Mouse (Mus musculus): ENCODE measurements around the gene Stat3. TPM values are rescaled to one million over a fixed set of nuclear protein-coding genes. Genes with fewer than 3 reads are reported as not detected.

Stat3 gene
- polyA plus RNA-seq (2014; fragmentation: Nextera tagmentation; extraction: Ambion mirVana), result 29.6 and 30.6 TPM in 2 replicates

DNA sequence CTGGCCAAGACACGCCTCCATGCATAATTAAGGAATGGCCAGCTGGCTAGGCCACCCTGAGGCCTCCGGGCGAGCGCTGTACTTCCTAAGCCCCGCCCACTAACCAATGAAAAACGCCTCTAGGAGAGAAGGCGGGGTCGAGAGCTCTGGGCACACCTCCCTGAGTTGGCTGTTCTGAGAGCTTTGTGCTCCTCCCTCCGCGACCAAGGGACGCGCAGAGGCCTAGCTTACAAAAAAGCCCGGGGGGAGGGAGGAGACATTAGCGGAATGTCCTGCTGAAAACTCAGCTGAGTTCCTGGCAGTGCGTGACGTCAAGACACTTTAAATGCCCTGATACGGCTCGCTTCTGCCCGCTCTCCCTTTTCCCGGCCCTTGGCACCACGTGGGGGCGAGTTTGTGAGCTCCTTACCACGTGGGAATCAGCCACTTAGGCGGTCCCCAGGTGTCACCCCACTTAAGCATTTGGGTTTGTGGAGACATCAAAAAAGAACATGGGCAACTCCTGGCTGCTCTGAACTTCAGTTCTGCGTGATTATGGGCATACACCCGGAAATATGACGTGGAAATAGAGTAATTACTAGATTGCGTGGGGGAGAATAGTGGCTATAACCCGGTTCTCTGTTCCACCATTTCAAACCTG, at the start of gene Stat3:
Stat3 (minus strand) TSS at position 29 of the 640 bp plus-strand sequence.
- peak within 1 kb of the TSS; percentile 80 for H3K4me3 ChIP-seq (replicated peaks; ENCODE audit: low read depth, low read length)
- peak within 1 kb of the TSS; percentile 68 for H3K4me2 ChIP-seq (ENCODE audit: low read length)

DNA sequence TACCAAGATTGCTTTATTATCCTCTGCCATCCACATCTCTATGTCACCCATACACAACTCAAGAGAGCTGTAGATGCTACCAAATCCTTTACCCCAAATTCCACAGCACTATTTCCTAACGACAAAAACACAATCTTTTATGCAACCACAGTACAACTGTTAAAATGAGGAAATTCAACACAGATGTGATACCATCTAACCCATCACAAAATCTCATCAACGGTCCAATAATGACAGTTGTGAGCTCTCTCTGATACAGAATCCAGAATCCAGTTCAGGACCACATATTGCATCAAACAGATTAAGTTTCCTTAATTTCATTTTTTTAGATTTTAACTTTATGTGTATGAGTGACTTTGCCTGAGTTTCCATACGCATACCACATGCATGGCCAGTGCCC, 49.3 kb upstream of the Stat3 start:
- H3K36me3 ChIP-seq (ENCODE audit: control insufficient read depth, insufficient read depth, low read length), result no peaks in the 10 kb centered on the region
- H3K27me3 ChIP-seq (ENCODE audit: control insufficient read depth, insufficient read depth, low read length), result no peaks in the 10 kb centered on the region
- no peak overlapping the region for H3K4me3 ChIP-seq (replicated peaks; ENCODE audit: low read depth, low read length)
- WGBS, result 90% methylated on average over 3 of the region's 3 CpGs
- no peak overlapping the region for H3K9ac ChIP-seq (replicated peaks; ENCODE audit: low read length)
- H3K4me2 ChIP-seq (ENCODE audit: low read length), result no peak overlapping the region
- no peaks in the 10 kb centered on the region for H3K9me3 ChIP-seq (ENCODE audit: control insufficient read depth, low read length)
- ATAC-seq (ENCODE audit: low FRiP score, low TSS enrichment) (no peak), DNase-seq (no peak)
- no peaks in the 10 kb centered on the region for H3K4me1 ChIP-seq (ENCODE audit: control insufficient read depth, insufficient read depth, low read length)
- H3K27ac ChIP-seq (replicated peaks; ENCODE audit: low read depth, low read length), result no peak overlapping the region

More for the DNA sequence above, at the start of gene Stat3:
- 1% methylated on average over 29 of the region's 29 CpGs for WGBS
- H3K9me3 ChIP-seq (ENCODE audit: control insufficient read depth, low read length), result no peaks in the 10 kb centered on the region
- DNase-seq (peak; percentile 100), ATAC-seq (ENCODE audit: low FRiP score, low TSS enrichment) (peak; percentile 97)
- H3K27me3 ChIP-seq (ENCODE audit: control insufficient read depth, insufficient read depth, low read length), result no peaks in the 10 kb centered on the region
- H3K4me1 ChIP-seq (ENCODE audit: control insufficient read depth, insufficient read depth, low read length), result peaks cover 18% of the 10 kb centered on the region
- H3K36me3 ChIP-seq (ENCODE audit: control insufficient read depth, insufficient read depth, low read length), result no peaks in the 10 kb centered on the region
- peak within 1 kb of the TSS; percentile 66 for H3K27ac ChIP-seq (replicated peaks; ENCODE audit: low read depth, low read length)
- H3K9ac ChIP-seq (replicated peaks; ENCODE audit: low read length), result peak within 1 kb of the TSS; percentile 82

DNA sequence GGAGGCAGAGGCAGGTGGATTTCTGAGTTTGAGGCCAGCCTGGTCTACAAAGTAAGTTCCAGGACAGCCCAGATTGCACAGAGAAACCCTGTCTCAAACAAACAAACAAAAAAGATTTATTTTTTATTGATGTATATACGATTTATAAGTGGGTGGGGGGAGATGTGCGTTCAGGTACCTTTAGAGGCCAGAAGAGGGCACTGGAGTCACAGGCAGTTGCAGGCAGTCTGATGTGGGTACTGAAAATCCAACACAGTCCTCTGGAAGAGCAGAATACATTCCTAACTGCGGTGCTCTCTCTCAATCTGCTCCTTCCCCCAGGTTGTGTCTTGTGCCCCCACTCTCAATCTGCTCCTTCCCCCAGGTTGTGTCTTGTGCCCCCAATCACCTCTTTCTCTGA, 46.3 kb upstream of the Stat3 start:
- no peaks in the 10 kb centered on the region for H3K36me3 ChIP-seq (ENCODE audit: control insufficient read depth, insufficient read depth, low read length)
- H3K4me3 ChIP-seq (replicated peaks; ENCODE audit: low read depth, low read length), result no peak overlapping the region
- H3K4me2 ChIP-seq (ENCODE audit: low read length), result no peak overlapping the region
- WGBS, result 50% methylated on average over 3 of the region's 3 CpGs
- no peak for ATAC-seq (ENCODE audit: low FRiP score, low TSS enrichment)
- no peaks in the 10 kb centered on the region for H3K9me3 ChIP-seq (ENCODE audit: control insufficient read depth, low read length)
- no peaks in the 10 kb centered on the region for H3K4me1 ChIP-seq (ENCODE audit: control insufficient read depth, insufficient read depth, low read length)
- peaks cover 3% of the 10 kb centered on the region; the same call in 1 of the 2 replicates for H3K27me3 ChIP-seq (ENCODE audit: control insufficient read depth, insufficient read depth, low read length)
- no peak overlapping the region for H3K27ac ChIP-seq (replicated peaks; ENCODE audit: low read depth, low read length)
- no peak for DNase-seq
- no peak overlapping the region for H3K9ac ChIP-seq (replicated peaks; ENCODE audit: low read length)

DNA sequence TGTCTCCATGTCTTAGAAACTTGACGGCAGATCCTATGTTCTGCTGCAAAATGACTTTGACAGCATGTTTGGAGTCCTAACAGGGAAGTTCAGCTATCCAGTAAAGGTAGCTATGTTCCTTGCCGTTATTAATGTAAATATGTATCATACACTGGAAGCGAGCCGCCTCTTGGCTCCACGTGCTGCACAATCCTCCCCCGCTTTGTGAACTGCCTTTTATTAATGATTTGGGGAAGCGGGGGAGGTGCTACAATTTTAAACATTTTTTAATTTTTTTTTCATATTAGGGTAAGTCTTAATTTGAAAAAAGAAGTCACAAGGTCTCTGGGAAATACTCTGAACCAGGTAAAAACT, 44.4 kb upstream of the Stat3 start:
- Histone ChIP-seq H3K9me3 (ENCODE audit: control insufficient read depth, low read length) (no peaks in the 10 kb centered on the region), H3K27ac (replicated peaks; ENCODE audit: low read depth, low read length) (no peak overlapping the region), H3K9ac (replicated peaks; ENCODE audit: low read length) (no peak overlapping the region), H3K4me2 (ENCODE audit: low read length) (peak overlapping the region; percentile 59; the same call in 1 of the 2 replicates), H3K4me1 (ENCODE audit: control insufficient read depth, insufficient read depth, low read length) (no peaks in the 10 kb centered on the region), H3K4me3 (replicated peaks; ENCODE audit: low read depth, low read length) (no peak overlapping the region), H3K27me3 (ENCODE audit: control insufficient read depth, insufficient read depth, low read length) (peaks cover 3% of the 10 kb centered on the region; the same call in 1 of the 2 replicates), H3K36me3 (ENCODE audit: control insufficient read depth, insufficient read depth, low read length) (no peaks in the 10 kb centered on the region)
- DNase-seq (no peak), ATAC-seq (ENCODE audit: low FRiP score, low TSS enrichment) (no peak)
- 82% methylated on average over 7 of the region's 7 CpGs for WGBS

DNA sequence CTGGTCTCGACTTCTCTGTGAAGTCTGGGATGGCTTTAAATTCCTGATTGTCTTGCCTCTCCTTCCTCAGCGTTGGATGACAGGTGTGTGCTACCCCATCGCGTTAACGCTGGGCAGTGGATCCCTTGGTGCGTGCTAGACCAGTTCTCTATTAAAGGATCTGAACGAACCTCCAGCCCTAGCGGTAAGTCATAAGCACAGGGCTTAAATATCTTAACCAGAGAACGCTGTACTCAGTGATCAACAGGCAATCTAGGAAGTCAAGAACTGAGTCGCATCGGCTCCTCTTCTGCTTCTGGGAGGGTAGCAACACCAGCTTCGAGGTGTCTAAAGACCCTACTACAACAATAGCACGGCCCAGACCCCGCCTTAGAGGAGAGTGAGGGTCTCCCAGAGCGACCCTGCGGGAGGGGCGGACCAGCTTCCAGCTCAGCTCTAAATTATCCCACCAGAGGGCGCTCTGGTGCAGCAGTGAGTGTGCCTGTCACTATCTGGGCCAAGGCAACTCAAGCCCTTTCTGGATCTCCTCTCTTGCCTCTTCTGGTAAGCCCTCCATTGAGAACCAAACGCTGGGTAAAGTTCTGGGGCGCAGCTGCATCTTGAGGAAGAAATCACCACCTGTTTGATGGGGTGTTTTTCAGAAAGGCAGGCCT, 43.9 kb upstream of the Stat3 start:
- no peaks in the 10 kb centered on the region for H3K36me3 ChIP-seq (ENCODE audit: control insufficient read depth, insufficient read depth, low read length)
- H3K27me3 ChIP-seq (ENCODE audit: control insufficient read depth, insufficient read depth, low read length), result peaks cover 3% of the 10 kb centered on the region; the same call in 1 of the 2 replicates
- H3K4me2 ChIP-seq (ENCODE audit: low read length), result peak overlapping the region; percentile 59
- 4% methylated on average over 20 of the region's 20 CpGs for WGBS
- H3K4me1 ChIP-seq (ENCODE audit: control insufficient read depth, insufficient read depth, low read length), result no peaks in the 10 kb centered on the region
- no peaks in the 10 kb centered on the region for H3K9me3 ChIP-seq (ENCODE audit: control insufficient read depth, low read length)
- peak overlapping the region; percentile 40; the same call in 1 of the 2 replicates for H3K9ac ChIP-seq (replicated peaks; ENCODE audit: low read length)
- DNase-seq (peak; percentile 93), ATAC-seq (ENCODE audit: low FRiP score, low TSS enrichment) (no peak)
- H3K4me3 ChIP-seq (replicated peaks; ENCODE audit: low read depth, low read length), result peak overlapping the region; percentile 20
- H3K27ac ChIP-seq (replicated peaks; ENCODE audit: low read depth, low read length), result no peak overlapping the region

DNA sequence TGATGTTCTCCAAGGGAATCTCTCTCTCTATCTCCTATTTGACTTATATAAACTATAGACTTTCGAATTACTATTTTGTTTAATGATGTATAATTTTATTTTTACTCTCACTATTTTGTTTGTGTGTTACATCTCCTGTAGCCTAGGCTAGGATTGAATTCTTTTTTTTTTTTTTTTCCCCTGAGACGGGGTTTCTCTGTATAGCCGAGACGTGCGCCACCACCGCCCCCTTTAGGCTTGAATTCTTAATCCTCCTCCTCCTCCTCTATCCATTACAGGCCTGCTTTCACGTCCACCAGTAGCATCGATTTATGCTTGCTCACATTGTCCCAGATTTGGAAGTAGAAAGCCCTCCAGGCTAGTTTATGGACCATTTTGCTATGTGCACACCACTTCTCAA, 42.7 kb upstream of the Stat3 start:
- Histone ChIP-seq H3K36me3 (ENCODE audit: control insufficient read depth, insufficient read depth, low read length) (no peaks in the 10 kb centered on the region), H3K4me1 (ENCODE audit: control insufficient read depth, insufficient read depth, low read length) (no peaks in the 10 kb centered on the region), H3K4me3 (replicated peaks; ENCODE audit: low read depth, low read length) (no peak overlapping the region), H3K27me3 (ENCODE audit: control insufficient read depth, insufficient read depth, low read length) (peaks cover 3% of the 10 kb centered on the region; the same call in 1 of the 2 replicates), H3K9ac (replicated peaks; ENCODE audit: low read length) (no peak overlapping the region), H3K9me3 (ENCODE audit: control insufficient read depth, low read length) (no peaks in the 10 kb centered on the region), H3K27ac (replicated peaks; ENCODE audit: low read depth, low read length) (no peak overlapping the region), H3K4me2 (ENCODE audit: low read length) (no peak overlapping the region)
- DNase-seq, result no peak
- WGBS, result 11% methylated on average over 8 of the region's 8 CpGs
- ATAC-seq (ENCODE audit: low FRiP score, low TSS enrichment), result no peak

DNA sequence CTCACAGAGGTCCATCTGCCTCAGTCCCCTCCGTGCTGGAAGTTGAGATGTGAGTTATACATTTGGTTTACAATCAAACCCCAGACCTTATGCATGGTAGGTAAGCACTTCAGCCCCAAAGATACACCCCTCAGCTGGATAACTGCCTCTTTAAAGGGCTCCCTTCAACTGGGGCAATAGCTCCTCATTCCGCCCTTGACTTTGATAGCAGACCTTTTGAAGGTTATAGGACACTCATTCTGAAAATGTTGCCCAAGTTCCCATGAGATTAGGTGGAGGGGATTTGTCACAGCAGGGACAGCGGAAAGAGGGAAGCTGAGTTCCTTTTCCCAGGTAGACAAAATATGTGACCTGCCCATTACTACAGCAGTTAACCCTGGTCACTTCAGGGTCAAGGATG, 41.9 kb upstream of the Stat3 start:
- peaks cover 3% of the 10 kb centered on the region; the same call in 1 of the 2 replicates for H3K27me3 ChIP-seq (ENCODE audit: control insufficient read depth, insufficient read depth, low read length)
- no peaks in the 10 kb centered on the region for H3K4me1 ChIP-seq (ENCODE audit: control insufficient read depth, insufficient read depth, low read length)
- DNase-seq, result no peak
- no peak overlapping the region for H3K4me3 ChIP-seq (replicated peaks; ENCODE audit: low read depth, low read length)
- no peak overlapping the region for H3K9ac ChIP-seq (replicated peaks; ENCODE audit: low read length)
- H3K27ac ChIP-seq (replicated peaks; ENCODE audit: low read depth, low read length), result no peak overlapping the region
- H3K4me2 ChIP-seq (ENCODE audit: low read length), result no peak overlapping the region
- no peaks in the 10 kb centered on the region for H3K9me3 ChIP-seq (ENCODE audit: control insufficient read depth, low read length)
- no peak for ATAC-seq (ENCODE audit: low FRiP score, low TSS enrichment)
- WGBS, result 67% methylated on average over 3 of the region's 3 CpGs
- no peaks in the 10 kb centered on the region for H3K36me3 ChIP-seq (ENCODE audit: control insufficient read depth, insufficient read depth, low read length)

DNA sequence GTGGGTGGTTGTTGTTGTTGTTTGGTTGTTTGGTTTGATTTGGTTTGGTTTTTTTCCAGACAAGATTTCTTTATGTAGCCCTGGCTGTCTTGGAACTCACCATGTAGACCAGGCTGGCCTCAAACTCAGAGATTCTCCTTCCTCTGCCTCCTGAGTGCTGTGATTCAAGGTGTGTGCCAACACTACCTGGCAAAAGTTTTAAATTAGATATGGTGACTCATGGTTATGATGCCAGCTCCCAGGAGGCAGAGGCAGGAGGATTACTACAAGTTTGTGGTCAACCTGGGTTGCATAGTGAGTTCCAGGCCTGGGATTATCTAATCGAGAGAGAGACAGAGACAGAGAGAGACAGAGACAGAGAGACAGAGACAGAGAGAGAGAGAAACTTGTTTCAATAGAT, 41.1 kb upstream of the Stat3 start:
- Histone ChIP-seq H3K9me3 (ENCODE audit: control insufficient read depth, low read length) (no peaks in the 10 kb centered on the region), H3K27ac (replicated peaks; ENCODE audit: low read depth, low read length) (no peak overlapping the region), H3K27me3 (ENCODE audit: control insufficient read depth, insufficient read depth, low read length) (peaks cover 3% of the 10 kb centered on the region; the same call in 1 of the 2 replicates), H3K4me2 (ENCODE audit: low read length) (no peak overlapping the region), H3K4me1 (ENCODE audit: control insufficient read depth, insufficient read depth, low read length) (no peaks in the 10 kb centered on the region), H3K4me3 (replicated peaks; ENCODE audit: low read depth, low read length) (no peak overlapping the region), H3K9ac (replicated peaks; ENCODE audit: low read length) (no peak overlapping the region), H3K36me3 (ENCODE audit: control insufficient read depth, insufficient read depth, low read length) (no peaks in the 10 kb centered on the region)
- 70% methylated on average over 1 of the region's 1 CpGs for WGBS
- ATAC-seq (ENCODE audit: low FRiP score, low TSS enrichment) (no peak), DNase-seq (no peak)

DNA sequence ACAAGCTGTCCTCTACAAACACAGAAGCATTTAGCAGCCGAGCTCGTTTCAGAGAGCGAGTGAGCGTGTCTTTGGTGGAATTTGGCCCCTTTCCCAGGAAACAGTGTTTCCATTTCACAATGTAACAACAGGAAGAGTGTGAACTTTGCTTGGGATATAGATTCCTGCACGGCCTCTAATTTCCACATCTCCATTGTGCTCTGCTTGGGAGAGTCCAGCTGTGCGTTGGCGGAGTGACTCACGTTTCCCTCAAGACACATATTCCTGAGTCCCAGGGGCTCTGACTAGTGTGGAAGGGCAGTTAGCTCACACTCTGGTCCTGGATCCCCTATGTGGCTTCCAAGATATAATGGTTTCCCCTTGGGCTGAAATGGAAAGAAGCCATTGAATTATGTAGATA, 40.5 kb upstream of the Stat3 start:
- Histone ChIP-seq H3K27ac (replicated peaks; ENCODE audit: low read depth, low read length) (no peak overlapping the region), H3K27me3 (ENCODE audit: control insufficient read depth, insufficient read depth, low read length) (peaks cover 3% of the 10 kb centered on the region; the same call in 1 of the 2 replicates), H3K9me3 (ENCODE audit: control insufficient read depth, low read length) (no peaks in the 10 kb centered on the region), H3K4me1 (ENCODE audit: control insufficient read depth, insufficient read depth, low read length) (no peaks in the 10 kb centered on the region), H3K9ac (replicated peaks; ENCODE audit: low read length) (no peak overlapping the region), H3K4me3 (replicated peaks; ENCODE audit: low read depth, low read length) (no peak overlapping the region), H3K4me2 (ENCODE audit: low read length) (no peak overlapping the region), H3K36me3 (ENCODE audit: control insufficient read depth, insufficient read depth, low read length) (no peaks in the 10 kb centered on the region)
- ATAC-seq (ENCODE audit: low FRiP score, low TSS enrichment), result no peak
- DNase-seq, result peak; percentile 50
- WGBS, result 64% methylated on average over 8 of the region's 8 CpGs
